Mouse (Mus musculus): ENCODE measurements around the gene Otop2. TPM values are rescaled to one million over a fixed set of nuclear protein-coding genes. Genes with fewer than 3 reads are reported as not detected.

The Otop2 gene
- not detected in 2 replicates for polyA plus RNA-seq (2014; fragmentation: Nextera tagmentation; extraction: Ambion mirVana)

GRCm38 (mm10) chr11:115306863-115307262, at the start of gene Otop2:
Otop2 (plus strand) TSS chr11:115307163.
- 32% methylated on average over 8 of the region's 8 CpGs for WGBS
- no peaks in the 10 kb centered on the region for H3K27me3 ChIP-seq (ENCODE audit: control insufficient read depth, insufficient read depth, low read length)
- H3K27ac ChIP-seq (ENCODE audit: low read length) = no peak within 1 kb of the TSS
- H3K4me1 ChIP-seq (ENCODE audit: control insufficient read depth, insufficient read depth, low read length) = no peaks in the 10 kb centered on the region
- H3K36me3 ChIP-seq (ENCODE audit: control insufficient read depth, insufficient read depth, low read length) = no peaks in the 10 kb centered on the region
- no peaks in the 10 kb centered on the region for H3K9me3 ChIP-seq (ENCODE audit: control insufficient read depth, low read depth, low read length)
- H3K9ac ChIP-seq (replicated peaks; ENCODE audit: low read depth, low read length) = no peak within 1 kb of the TSS
- no peak within 1 kb of the TSS for H3K4me2 ChIP-seq (replicated peaks; ENCODE audit: low read depth, low read length)
- no peak within 1 kb of the TSS for H3K4me3 ChIP-seq (ENCODE audit: low read depth, low read length)
- no peak for ATAC-seq (ENCODE audit: insufficient number of reproducible peaks, insufficient read depth, low FRiP score, low read depth)

GRCm38 (mm10) chr11:115257775-115258510, 49.0 kb upstream of the Otop2 start:
- no peaks in the 10 kb centered on the region for H3K36me3 ChIP-seq (ENCODE audit: control insufficient read depth, insufficient read depth, low read length)
- 0 out of 2 replicates have a peak overlapping the region, but pooled peaks have one; percentile 1 for H3K9ac ChIP-seq (replicated peaks; ENCODE audit: low read depth, low read length)
- peaks cover 3% of the 10 kb centered on the region; the same call in 1 of the 2 replicates for H3K4me1 ChIP-seq (ENCODE audit: control insufficient read depth, insufficient read depth, low read length)
- H3K27me3 ChIP-seq (ENCODE audit: control insufficient read depth, insufficient read depth, low read length) = peaks cover 24% of the 10 kb centered on the region; the same call in 1 of the 2 replicates
- 16% methylated on average over 59 of the region's 59 CpGs for WGBS
- H3K4me3 ChIP-seq (ENCODE audit: low read depth, low read length) = peak overlapping the region; percentile 2; the same call in 1 of the 2 replicates
- 0 out of 2 replicates have a peak overlapping the region, but pooled peaks have one; percentile 21 for H3K4me2 ChIP-seq (replicated peaks; ENCODE audit: low read depth, low read length)
- no peaks in the 10 kb centered on the region for H3K9me3 ChIP-seq (ENCODE audit: control insufficient read depth, low read depth, low read length)
- H3K27ac ChIP-seq (ENCODE audit: low read length) = no peak overlapping the region
- ATAC-seq (ENCODE audit: insufficient number of reproducible peaks, insufficient read depth, low FRiP score, low read depth) = peak; percentile 54; the same call in 1 of the 2 replicates

- Histone ChIP-seq H3K27me3 (ENCODE audit: control insufficient read depth, insufficient read depth, low read length) (peaks cover 26% of the 10 kb centered on the region; the same call in 1 of the 2 replicates), H3K36me3 (ENCODE audit: control insufficient read depth, insufficient read depth, low read length) (no peaks in the 10 kb centered on the region), H3K27ac (ENCODE audit: low read length) (no peak overlapping the region), H3K4me2 (replicated peaks; ENCODE audit: low read depth, low read length) (no peak overlapping the region), H3K9ac (replicated peaks; ENCODE audit: low read depth, low read length) (no peak overlapping the region), H3K4me1 (ENCODE audit: control insufficient read depth, insufficient read depth, low read length) (peaks cover 3% of the 10 kb centered on the region; the same call in 1 of the 2 replicates), H3K4me3 (ENCODE audit: low read depth, low read length) (no peak overlapping the region), H3K9me3 (ENCODE audit: control insufficient read depth, low read depth, low read length) (no peaks in the 10 kb centered on the region)
- ATAC-seq (ENCODE audit: insufficient number of reproducible peaks, insufficient read depth, low FRiP score, low read depth) = no peak
- WGBS = 26% methylated on average over 4 of the region's 4 CpGs
Measured at GRCm38 (mm10) chr11:115259134-115259533, 47.8 kb upstream of the Otop2 start.

GRCm38 (mm10) chr11:115262954-115263353, 44.0 kb upstream of the Otop2 start:
- no peak for ATAC-seq (ENCODE audit: insufficient number of reproducible peaks, insufficient read depth, low FRiP score, low read depth)
- Histone ChIP-seq H3K27ac (ENCODE audit: low read length) (no peak overlapping the region), H3K27me3 (ENCODE audit: control insufficient read depth, insufficient read depth, low read length) (peaks cover 53% of the 10 kb centered on the region), H3K9me3 (ENCODE audit: control insufficient read depth, low read depth, low read length) (no peaks in the 10 kb centered on the region), H3K4me1 (ENCODE audit: control insufficient read depth, insufficient read depth, low read length) (peaks cover 8% of the 10 kb centered on the region; the same call in 1 of the 2 replicates), H3K4me3 (ENCODE audit: low read depth, low read length) (no peak overlapping the region), H3K36me3 (ENCODE audit: control insufficient read depth, insufficient read depth, low read length) (no peaks in the 10 kb centered on the region), H3K4me2 (replicated peaks; ENCODE audit: low read depth, low read length) (no peak overlapping the region), H3K9ac (replicated peaks; ENCODE audit: low read depth, low read length) (no peak overlapping the region)
- WGBS = 82% methylated on average over 11 of the region's 11 CpGs

- H3K9me3 ChIP-seq (ENCODE audit: control insufficient read depth, low read depth, low read length) = no peaks in the 10 kb centered on the region
- 53% methylated on average over 7 of the region's 7 CpGs for WGBS
- no peak overlapping the region for H3K9ac ChIP-seq (replicated peaks; ENCODE audit: low read depth, low read length)
- H3K4me3 ChIP-seq (ENCODE audit: low read depth, low read length) = no peak overlapping the region
- no peak for ATAC-seq (ENCODE audit: insufficient number of reproducible peaks, insufficient read depth, low FRiP score, low read depth)
- 0 out of 2 replicates have a peak, but pooled peaks cover 5% of the 10 kb centered on the region for H3K4me1 ChIP-seq (ENCODE audit: control insufficient read depth, insufficient read depth, low read length)
- no peaks in the 10 kb centered on the region; the same call in 1 of the 2 replicates for H3K36me3 ChIP-seq (ENCODE audit: control insufficient read depth, insufficient read depth, low read length)
- no peak overlapping the region for H3K27ac ChIP-seq (ENCODE audit: low read length)
- H3K27me3 ChIP-seq (ENCODE audit: control insufficient read depth, insufficient read depth, low read length) = peaks cover 58% of the 10 kb centered on the region
- no peak overlapping the region for H3K4me2 ChIP-seq (replicated peaks; ENCODE audit: low read depth, low read length)
Measured at GRCm38 (mm10) chr11:115264136-115264861, 42.7 kb upstream of the Otop2 start.

- Histone ChIP-seq H3K9ac (replicated peaks; ENCODE audit: low read depth, low read length) (no peak overlapping the region), H3K9me3 (ENCODE audit: control insufficient read depth, low read depth, low read length) (no peaks in the 10 kb centered on the region), H3K4me3 (ENCODE audit: low read depth, low read length) (no peak overlapping the region), H3K4me2 (replicated peaks; ENCODE audit: low read depth, low read length) (peak overlapping the region; percentile 35), H3K27me3 (ENCODE audit: control insufficient read depth, insufficient read depth, low read length) (peaks cover 58% of the 10 kb centered on the region), H3K4me1 (ENCODE audit: control insufficient read depth, insufficient read depth, low read length) (peaks cover 5% of the 10 kb centered on the region; the same call in 1 of the 2 replicates), H3K36me3 (ENCODE audit: control insufficient read depth, insufficient read depth, low read length) (no peaks in the 10 kb centered on the region; the same call in 1 of the 2 replicates), H3K27ac (ENCODE audit: low read length) (no peak overlapping the region)
- WGBS = 7% methylated on average over 39 of the region's 39 CpGs
- ATAC-seq (ENCODE audit: insufficient number of reproducible peaks, insufficient read depth, low FRiP score, low read depth) = no peak
Measured at GRCm38 (mm10) chr11:115264862-115265668, 41.9 kb upstream of the Otop2 start.

GRCm38 (mm10) chr11:115265771-115266399, 41.1 kb upstream of the Otop2 start:
- 4% methylated on average over 20 of the region's 20 CpGs for WGBS
- H3K4me2 ChIP-seq (replicated peaks; ENCODE audit: low read depth, low read length) = no peak overlapping the region
- no peak overlapping the region for H3K27ac ChIP-seq (ENCODE audit: low read length)
- no peak overlapping the region for H3K9ac ChIP-seq (replicated peaks; ENCODE audit: low read depth, low read length)
- H3K9me3 ChIP-seq (ENCODE audit: control insufficient read depth, low read depth, low read length) = no peaks in the 10 kb centered on the region
- peaks cover 7% of the 10 kb centered on the region; the same call in 1 of the 2 replicates for H3K4me1 ChIP-seq (ENCODE audit: control insufficient read depth, insufficient read depth, low read length)
- no peak overlapping the region for H3K4me3 ChIP-seq (ENCODE audit: low read depth, low read length)
- ATAC-seq (ENCODE audit: insufficient number of reproducible peaks, insufficient read depth, low FRiP score, low read depth) = no peak
- no peaks in the 10 kb centered on the region; the same call in 1 of the 2 replicates for H3K36me3 ChIP-seq (ENCODE audit: control insufficient read depth, insufficient read depth, low read length)
- peaks cover 58% of the 10 kb centered on the region for H3K27me3 ChIP-seq (ENCODE audit: control insufficient read depth, insufficient read depth, low read length)
